Mouse (Mus musculus) megakaryocyte, adult 5-6 weeks (primary cell): ENCODE data around the gene Trim65. TPM values are rescaled to one million over a fixed set of nuclear protein-coding genes. Genes with fewer than 3 reads are reported as not detected.

ENCODE experiments used
- ATAC-seq: 2 replicates; pipeline ENCODE4 v1.8.0; 2016; ENCODE audit warnings: mild to moderate bottlenecking, inconsistent platforms; ENCODE audit not compliant: poor library complexity, severe bottlenecking
- total RNA-seq, 2 experiments: library from RNA; stranded (forward) in 1 of 2; stranded (reverse) in 1 of 2; fragments of 153-499, 151-499 nt in 1 of 2; fragments of 221-1000, 200-1000 nt in 1 of 2; gene quantifications; 2 replicates each; pipeline versions ENCODE4 v1.2.3 to v1.2.4; 2015 to 2017

Gene Trim65
- total RNA-seq (2015) (15.8 and 15.9 TPM in 2 replicates), total RNA-seq (2017) (7.9 and 10.7 TPM in 2 replicates)

DNA sequence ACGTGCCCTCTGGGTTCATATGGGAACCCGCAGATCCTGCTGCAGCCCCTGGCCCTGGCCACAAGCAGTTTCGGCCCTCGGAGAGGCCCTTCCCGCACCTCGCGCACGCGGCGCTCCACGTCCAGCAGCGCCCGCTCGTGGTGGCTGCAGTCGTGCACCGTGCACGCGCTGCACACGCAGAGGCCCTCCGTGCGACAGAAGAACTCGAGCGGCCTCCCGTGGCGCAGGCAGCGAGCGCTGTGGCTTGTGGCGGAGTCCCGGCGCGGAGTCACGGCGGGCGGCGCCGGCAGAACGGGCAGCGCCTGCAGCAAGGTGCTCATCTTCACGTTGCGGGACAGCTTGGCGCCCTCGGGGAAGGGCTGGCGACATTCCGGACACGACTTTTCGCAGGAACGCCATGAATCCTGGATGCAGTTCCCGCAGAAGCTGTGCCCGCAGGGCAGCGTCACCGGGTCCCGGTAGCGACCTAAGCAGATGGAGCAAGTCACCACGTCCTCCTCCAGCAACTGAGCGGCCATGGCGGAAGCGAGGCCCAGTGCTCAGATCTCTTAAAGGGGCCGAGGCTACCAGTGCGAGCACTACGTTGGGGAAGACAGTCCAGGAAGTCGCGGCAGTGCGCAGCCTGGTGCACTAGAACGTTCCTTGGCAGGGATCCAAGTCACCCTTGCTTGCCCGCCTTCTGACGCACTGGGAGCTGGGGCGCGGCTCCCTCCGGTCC is at the start of gene Trim65:
Gene Trim65, minus strand, starts transcription at position 641 of the 718 bp plus-strand sequence.
- peak; percentile 85 for ATAC-seq

DNA sequence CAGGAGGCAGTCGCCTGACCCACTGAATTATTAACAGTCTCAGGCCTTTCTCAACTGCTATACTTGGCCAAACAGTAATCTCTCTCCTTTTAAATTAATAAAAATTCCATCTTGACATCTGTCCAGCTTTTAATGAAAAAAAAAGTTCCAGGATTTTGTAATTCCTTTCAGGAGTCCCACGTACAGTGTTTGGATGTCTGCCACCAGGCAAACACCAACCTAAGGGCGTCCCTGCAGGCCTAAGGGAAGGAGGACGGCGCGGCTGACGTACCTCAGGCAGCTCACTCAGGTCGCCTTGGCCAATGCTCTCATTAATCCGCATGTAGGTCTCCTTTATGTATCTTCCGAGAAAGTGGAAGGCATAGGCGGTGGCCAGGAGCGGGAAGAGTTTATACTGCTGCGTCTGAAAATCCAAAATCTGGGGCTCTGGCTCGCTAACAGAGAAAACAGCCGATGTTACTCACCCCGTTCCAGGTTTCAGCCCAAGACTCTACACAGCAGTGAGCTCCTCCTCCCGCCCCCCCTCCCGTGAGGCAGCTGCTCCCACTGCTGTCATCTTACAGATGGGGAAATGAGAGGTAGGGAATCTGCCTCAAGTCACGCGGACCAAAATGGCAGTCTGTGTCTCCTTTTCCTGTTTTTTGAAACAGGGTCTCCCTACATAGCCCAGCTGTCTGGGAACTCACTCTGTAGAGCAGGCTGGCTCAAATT is 47.6 kb upstream of the Trim65 start:
- no peak for ATAC-seq

DNA sequence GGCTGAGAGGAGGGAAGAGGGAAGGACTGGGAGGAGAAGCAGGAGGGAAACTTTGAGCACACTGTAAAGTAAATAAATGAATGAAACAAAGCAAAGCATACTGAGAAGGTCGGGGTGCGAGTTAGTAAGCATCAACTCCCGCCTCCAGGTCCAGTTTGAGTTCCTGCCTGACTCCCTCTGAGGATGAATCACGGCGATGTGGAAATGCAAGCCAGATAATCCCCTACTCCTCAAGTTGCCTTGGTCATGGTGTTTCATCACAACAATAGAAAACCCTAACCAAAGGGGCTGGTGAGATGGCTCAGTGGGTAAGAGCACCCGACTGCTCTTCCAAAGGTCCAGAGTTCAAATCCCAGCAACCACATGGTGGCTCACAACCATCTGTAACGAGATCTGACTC is 45.1 kb upstream of the Trim65 start:
- ATAC-seq, result no peak

DNA sequence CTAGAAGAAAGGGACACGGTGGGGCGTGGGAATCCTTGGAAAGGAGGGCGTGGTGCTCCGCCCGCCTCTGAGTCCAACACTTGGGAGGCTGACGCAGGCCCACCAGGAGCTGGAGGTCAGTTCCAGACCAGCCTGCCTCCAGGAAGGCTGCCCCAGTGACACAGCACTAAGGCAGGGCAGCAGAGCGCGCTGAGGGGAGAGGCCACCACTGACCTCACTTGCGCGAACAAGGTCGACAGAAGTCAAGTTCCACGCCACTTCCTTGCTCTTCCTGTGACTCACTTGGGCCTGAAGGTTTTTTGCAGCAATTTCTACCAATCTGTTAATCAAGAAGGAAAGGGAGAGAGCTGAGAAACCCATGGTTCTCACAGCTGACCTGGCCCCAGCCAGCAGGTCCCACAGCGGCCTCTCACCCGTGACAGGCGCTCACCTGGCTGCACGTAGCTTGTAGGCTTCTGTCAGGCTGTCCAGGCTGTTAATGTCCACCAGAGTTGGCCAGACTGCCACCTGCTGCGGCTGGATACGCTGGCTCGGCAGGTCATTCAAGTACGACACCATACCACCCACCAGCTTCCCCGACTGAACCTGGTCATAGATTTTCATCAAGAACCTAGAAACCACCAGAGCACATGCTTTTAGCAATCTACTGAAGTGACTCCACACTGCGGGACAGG is 44.0 kb upstream of the Trim65 start:
- ATAC-seq, result no peak

DNA sequence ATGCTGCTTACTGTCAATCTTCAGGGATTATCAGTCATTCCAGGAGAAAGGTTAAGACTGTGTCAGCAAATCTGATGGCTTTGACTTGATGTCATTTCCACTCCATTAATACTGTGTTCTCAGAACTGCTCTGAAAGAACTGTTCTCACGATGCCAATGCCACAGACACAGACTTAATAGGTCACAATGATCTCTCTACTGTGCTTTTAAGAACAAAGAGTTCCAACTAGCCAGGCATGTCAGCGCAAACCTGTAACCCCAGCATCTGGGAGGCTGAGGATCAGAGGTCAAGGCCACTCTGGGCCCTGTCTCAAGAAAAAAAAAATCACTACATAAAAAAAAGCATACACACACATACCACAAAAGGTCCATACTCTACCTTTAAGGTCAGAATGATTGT is 41.0 kb upstream of the Trim65 start:
- no peak for ATAC-seq

DNA sequence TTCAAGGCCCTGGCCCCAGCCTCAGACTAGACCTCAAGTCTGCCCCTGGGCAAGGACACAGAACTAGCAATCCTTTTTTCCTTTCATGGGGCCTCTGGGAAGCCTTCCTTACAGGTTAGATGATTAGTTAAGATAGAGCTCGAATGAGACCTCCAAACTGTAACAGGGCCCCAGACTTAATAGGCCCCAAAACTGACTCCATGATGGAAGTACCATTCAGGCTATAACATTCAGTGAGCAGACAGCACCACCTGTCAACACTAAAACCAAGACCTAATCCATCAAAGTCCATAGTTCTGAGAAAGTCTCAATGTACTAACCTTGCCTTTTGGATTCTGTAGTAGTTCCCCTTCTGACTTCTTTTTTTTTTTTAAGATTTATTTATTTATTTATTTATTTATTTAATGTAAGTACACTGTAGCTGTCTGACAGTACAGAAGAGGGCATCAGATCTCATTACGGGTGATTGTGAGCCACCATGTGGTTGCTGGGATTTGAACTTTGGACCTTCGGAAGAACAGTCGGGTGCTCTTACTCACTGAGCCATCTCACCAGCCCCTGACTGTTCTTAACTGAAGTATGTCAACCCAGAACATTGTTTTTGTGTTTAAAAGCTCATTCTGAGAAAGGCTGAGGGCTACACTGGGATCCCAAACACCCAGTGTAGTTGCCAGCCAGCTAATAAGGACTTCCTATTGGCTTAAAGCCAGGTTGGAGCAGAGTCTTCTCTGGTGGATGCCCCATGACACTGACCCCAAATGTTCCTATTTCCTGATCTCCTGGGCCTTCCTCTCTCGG is 39.3 kb upstream of the Trim65 start:
- no peak for ATAC-seq

DNA sequence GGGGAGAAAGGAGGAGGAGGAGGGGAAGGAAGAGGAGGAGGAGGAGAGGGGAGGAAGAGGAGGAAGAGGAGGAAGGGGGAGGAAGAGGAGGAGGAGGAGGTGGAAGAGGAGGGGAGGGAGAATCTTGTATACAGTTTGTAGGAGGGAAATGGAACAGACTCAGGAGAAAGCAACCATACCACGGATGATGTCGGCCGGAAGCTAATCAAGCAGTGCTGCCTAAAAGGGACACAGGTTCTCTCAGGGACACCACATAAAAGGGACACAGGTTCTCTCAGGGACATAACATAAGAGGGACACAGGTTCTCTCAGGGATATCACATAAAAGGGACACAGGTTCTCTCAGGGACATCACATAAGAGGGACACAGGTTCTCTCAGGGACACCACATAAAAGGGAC is 38.3 kb upstream of the Trim65 start:
- ATAC-seq, result no peak

DNA sequence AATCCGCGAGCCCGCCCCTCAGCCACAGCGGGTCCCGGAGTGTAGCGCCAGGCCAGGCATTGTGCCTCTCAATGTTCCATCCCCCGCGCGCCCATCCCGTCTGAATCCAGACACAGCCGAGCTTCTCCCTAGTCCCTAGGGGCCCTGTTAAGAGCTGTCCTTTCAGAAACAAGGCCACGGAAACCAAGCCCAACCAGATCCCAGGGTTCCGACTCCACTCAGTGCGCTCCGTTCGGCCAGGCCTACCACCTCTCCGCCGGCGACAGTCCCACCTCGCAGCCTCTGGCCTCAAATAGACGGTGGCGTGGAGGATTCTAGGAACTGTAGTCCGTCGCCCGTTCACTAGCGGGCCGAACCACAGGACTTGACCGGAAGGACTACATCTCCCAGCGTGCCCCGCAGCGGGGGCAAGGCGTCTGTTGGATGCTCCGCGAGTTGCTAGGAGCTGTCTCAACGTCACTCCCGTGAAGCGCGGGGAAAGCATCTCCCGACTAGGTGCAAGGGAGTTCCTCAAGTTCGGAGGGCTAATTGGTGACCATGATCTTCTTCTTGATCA is 37.0 kb upstream of the Trim65 start, which contains the start of gene Fbf1:
Gene Fbf1, minus strand, starts transcription at position 283 of the 556 bp plus-strand sequence.
- peak; percentile 100 for ATAC-seq

DNA sequence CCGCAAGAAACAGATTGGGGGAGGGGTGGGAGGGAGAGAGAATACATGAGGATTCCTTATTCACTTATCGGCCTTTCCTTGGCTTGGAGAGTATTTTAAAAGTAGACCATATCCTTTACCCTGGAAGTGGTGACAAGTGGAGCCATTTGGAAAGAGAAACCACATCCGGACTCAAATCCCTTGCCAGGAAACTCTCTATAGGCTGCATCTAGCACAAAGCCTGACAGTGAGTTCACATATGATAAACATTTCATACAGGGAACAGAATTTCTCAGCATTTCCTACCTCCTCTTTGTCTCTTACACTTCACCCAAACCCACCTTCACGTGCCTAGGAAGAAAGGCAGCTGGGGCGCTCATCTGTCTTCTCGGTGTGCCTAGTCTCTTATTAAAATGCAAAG is 36.3 kb upstream of the Trim65 start:
- ATAC-seq, result no peak

DNA sequence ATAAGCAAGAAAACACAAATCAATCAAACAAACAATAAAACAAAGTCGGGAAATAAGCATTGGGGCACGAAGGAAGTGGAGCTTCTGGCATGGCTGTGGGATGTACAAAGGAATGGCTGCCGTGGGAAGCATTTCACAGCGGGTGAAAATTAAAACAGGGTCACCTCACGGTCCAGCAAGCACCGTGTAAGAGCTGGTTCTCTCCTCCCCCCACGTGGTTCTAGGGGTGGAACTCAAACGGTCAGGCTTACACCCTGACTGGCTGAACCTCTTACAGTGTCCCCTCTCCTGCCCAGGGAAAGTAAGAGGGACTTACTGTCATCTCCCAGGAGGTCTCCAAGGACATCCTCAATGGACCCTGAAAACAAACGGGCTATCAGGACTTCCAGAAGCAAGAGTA is 32.1 kb upstream of the Trim65 start:
- ATAC-seq, result no peak

DNA sequence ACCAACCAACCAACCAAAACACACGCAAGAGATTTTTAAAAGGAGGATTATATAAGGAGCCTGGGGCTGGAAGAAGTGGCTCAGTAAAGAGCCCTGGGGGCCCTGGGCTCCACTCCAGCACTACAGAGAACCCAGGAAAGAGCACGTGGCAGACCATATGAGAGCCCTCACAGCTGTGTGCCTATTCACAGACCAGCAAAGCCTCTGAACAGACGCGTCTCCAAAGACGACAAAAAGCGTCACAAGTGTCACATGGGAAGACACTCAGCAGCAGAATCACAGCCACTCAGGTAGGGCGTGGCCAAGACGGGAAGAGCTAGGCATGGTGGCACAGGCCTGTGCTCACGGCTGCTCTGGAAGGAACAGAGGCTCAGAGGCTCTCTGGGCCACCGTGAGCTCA is 31.2 kb upstream of the Trim65 start:
- ATAC-seq, result no peak

DNA sequence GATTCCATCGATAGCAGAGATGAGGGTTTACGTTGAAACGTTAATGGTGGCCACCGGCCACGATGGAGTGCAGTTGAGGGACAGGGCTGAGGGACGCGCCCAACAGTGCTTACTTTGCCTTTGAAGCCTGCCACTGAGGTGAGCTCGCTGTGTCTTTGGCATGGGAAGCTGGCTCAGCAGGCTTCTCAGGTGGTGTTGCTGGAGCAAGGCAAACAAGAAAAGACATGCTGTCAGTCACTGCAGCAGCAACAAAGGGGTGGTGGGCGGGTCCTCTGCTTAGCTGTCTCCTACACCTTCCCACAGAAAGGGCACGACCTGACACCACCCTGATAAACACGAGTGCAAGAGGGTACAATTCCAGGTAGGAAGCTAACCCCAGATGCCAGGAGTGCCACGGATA is 30.4 kb upstream of the Trim65 start:
- ATAC-seq, result no peak

DNA sequence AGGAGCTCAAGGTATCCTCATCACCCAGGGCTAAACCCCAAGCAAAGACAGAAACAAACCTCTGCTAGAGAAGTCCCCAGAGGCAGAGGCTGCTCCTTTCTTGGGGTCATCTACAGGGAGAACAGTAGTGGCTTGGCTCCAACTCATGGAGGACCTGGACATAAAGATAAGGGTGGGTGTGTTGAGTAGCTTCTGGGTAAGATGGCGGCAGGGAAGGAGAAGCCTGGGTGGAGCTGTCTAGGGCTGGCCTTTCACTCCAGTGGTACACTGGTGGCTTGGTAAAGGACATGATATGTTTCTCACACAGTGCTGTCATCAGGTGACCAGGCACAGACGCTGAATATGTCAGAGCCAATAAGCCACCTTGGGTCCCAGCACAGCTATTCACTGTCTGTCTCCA is 20.0 kb upstream of the Trim65 start:
- no peak for ATAC-seq

DNA sequence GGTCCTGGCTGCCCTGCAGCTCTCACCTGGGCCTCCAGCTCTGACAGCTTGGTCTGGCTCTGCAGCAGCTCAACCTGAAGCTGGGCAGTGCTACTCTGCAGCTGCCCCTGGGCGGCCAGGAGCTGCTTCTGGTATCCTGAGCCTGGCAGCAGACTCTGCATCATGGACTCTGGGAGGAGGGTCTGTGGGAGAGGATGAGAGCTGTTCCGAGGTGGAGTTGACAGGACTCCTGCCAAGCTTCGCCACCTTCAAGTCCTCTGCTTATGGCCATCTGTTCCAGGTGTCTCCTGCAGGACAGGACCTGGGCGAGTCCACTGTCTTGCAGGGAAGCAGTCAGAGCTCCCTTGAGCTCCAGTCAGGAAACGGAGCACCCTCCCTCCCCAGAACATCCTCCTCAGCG is 18.4 kb upstream of the Trim65 start:
- no peak for ATAC-seq

DNA sequence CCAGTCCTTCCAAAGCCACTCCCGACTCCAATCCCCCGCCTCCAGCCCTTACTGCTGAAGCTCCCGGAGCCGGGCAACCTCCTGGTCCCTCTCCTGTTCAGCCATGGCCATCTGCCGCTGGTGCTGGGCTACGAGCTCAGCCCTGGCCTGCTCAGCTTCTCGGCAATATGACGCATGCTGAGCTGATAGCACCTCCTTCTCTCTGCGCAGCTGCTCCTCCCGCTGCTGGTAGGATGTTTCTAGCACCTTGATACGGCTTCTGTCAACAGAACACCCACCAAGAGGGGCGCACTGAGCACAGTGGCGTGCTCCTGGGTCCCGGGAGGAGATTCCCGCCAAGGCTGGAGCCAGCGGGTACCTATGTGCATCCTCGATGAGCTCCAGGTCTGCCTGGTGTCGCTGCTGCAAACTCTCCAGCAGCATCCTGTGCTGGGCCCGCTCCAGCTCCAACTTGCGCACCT is 17.9 kb upstream of the Trim65 start:
- ATAC-seq, result no peak

DNA sequence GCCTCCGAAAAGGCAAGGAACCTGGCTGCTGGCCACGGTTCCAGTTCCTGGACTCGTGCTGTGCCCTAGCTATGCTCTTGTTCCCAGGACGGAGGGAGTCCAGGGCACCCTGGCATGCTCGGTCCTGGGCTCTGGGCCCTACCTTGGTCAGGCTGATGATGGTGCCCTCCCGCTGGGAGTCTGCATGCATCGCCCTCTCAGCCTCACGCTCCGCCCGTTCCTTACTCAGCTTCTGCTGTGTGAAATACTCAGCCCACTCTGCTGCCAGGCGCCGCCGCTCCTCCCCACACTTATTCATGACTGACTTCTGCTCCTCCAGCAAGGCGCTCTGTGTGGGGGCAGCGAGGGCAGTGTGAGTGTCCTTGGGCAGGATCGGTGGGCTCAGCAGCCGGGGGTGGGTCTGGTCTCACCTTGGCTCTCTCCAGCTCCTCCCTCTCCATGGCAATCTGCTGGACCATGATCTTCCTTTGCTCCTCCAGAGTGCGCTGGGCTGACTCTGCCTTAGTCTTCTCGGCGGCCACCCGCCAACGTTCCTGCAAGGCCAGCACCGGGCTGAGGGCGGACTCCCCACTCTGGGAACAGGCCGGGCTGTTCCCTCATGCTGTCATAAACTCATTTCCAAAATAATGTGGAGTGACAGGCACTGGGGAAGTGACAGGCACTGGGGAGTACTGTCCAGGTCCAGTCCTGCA is 15.5 kb upstream of the Trim65 start:
- ATAC-seq, result peak; percentile 29; the same call in 1 of the 2 replicates

DNA sequence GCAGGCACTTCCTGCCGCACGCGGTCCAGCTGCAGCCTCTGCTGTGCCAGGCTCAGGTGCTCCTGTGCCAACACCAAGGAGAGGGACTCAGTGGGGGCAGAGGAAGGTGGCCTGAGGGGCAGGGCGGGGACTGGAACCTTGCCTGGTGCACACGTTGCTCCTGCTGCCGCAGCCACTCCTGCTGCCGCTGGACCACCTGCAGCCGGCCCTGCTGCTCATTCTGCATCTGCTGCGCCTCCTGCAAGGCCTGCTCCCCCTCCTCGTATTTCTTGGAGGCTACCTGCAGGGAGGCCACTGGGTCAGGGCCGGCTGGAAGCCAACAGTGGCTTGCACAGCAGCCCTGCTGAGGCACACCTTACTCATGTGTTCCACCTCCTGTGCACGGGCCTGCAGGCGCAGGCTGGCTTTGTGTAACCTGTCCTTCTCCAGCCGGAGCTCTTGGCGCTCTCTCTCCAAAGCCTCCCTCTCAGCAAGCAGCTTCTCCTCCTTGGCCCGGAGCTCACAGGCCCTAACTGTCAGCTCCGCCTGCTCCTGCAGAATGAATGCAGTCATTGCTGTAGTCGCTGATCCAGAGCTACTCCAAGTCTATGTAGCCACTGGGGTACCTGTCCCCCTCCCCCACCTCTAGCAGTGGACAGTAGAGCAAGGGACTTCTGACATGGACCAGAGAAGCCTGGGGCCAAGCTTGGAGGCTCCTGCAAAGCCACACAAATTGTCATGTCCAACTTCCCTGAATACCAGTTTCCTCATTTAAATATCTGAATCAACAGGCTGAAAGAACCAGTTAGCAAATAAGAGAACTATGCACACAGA is 14.8 kb upstream of the Trim65 start:
- no peak for ATAC-seq

DNA sequence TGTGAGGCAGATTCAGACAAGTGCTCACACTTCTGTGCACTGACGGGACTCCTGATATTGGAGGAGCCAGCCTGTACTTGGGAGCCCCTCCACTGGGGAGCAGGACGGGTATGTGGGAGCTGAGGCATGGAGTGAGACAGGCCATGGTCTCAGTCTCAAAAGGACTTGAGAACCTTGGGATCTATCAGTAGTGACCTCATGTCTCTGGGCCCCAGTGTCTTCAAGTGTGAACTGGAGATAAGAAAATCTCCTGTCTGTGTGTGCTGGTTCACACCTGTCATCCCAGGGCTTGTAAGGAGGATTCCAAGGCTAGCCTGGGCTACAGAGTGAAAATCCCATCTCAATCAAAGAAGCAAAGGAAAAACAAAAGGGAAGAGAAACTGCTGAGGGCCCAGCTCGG is 12.5 kb upstream of the Trim65 start:
- no peak for ATAC-seq
